Mouse (Mus musculus): ENCODE measurements around the gene Ntrk2. TPM values are rescaled to one million over a fixed set of nuclear protein-coding genes. Genes with fewer than 3 reads are reported as not detected.

Gene Ntrk2
- total RNA-seq, 2 experiments from 2014 or later: 13.5 to 14.5 TPM

Other genes starting within 250 kb of the Ntrk2 start
- under 1 TPM in 1 of 2 experiments, not detected in 1; 0.67 TPM for gene Slc28a3, start 195.7 kb upstream of the Ntrk2 start, total RNA-seq (2021)

Data from adrenal gland, postnatal 4 days (tissue).